Mouse (Mus musculus) lung, adult 2 months (tissue): ENCODE measurements around the gene Ppp1r12b.

Source experiments
- CTCF ChIP-seq: fragments of 200-500 bp; IDR thresholded peaks from 2 replicates; pipeline ENCODE4 v1.5.1; 2011; ENCODE audit warnings: mild to moderate bottlenecking, low read length, control low read depth; ENCODE audit not compliant: insufficient read depth
- POLR2A ChIP-seq: fragments of 200-500 bp; IDR thresholded peaks from 2 replicates; pipeline ENCODE4 v1.6.1; 2011; ENCODE audit warnings: low read depth, mild to moderate bottlenecking, control low read depth, low read length, borderline replicate concordance; ENCODE audit errors: extremely low read depth

GRCm38 (mm10) chr1:134997568-134997967, 41.8 kb upstream of the Ppp1r12b start:
- no peak for TF ChIP-seq POLR2A
- TF ChIP-seq CTCF, result no peak
